Mouse (Mus musculus) heart, embryonic 13.5 days (tissue): ENCODE measurements around the gene Gm5795. TPM values are rescaled to one million over a fixed set of nuclear protein-coding genes. Genes with fewer than 3 reads are reported as not detected.
"Not testable (repeated sequence)": the region's sequence is repeated elsewhere in the genome, so short reads cannot be mapped to it uniquely, and the experiment has no call there.

Experiments
- ATAC-seq: fragments of 200-750 bp; cut with Nextera tagmentation; 2 replicates; pipeline ENCODE4 v1.8.0; 2017; ENCODE audit warnings: moderate TSS enrichment; ENCODE audit not compliant: insufficient number of reproducible peaks, low FRiP score, low TSS enrichment; ENCODE audit errors: extremely low read depth
- H3K27ac ChIP-seq: fragments of 300-500 bp; sonication (generic); replicated peaks from 2 replicates; pipeline ENCODE4 v1.5.1; 2015; ENCODE audit warnings: moderate library complexity, mild to moderate bottlenecking, inconsistent platforms
- H3K27me3 ChIP-seq: fragments of 300-500 bp; sonication (generic); replicated peaks from 2 replicates; pipeline ENCODE4 v1.6.1; 2015; ENCODE audit warnings: mild to moderate bottlenecking, inconsistent platforms
- H3K36me3 ChIP-seq: fragments of 300-500 bp; sonication (generic); 2 replicates; pipeline ENCODE4 v1.6.1; 2015; ENCODE audit warnings: mild to moderate bottlenecking, inconsistent platforms
- H3K4me1 ChIP-seq: fragments of 300-500 bp; sonication (generic); 2 replicates; pipeline ENCODE4 v1.6.1; 2015; ENCODE audit warnings: inconsistent platforms
- H3K4me2 ChIP-seq: fragments of 300-500 bp; sonication (generic); 2 replicates; pipeline ENCODE4 v1.6.1; 2015; ENCODE audit warnings: inconsistent platforms, mild to moderate bottlenecking, moderate library complexity
- H3K4me3 ChIP-seq: fragments of 300-500 bp; sonication (generic); 2 replicates; pipeline ENCODE4 v1.5.1; 2015; ENCODE audit warnings: moderate library complexity, mild to moderate bottlenecking, inconsistent platforms
- H3K9ac ChIP-seq: fragments of 300-500 bp; sonication (generic); 2 replicates; pipeline ENCODE4 v1.6.1; 2015; ENCODE audit warnings: inconsistent platforms, mild to moderate bottlenecking, moderate library complexity
- H3K9me3 ChIP-seq: fragments of 300-500 bp; sonication (generic); 2 replicates; pipeline ENCODE4 v1.6.1; 2016; ENCODE audit warnings: inconsistent platforms
- WGBS: fragments of 180-500 bp; shearing (Covaris S2); methylation state at CpG from one replicate; pipeline ENCODE4 v1.1.7; 2015; ENCODE audit warnings: mixed read lengths; 5-methylcytosine and 5-hydroxymethylcytosine counted together
- polyA plus RNA-seq: library from polyadenylated mRNA; unstranded; fragments of >200 nt; fragmentation: Nextera tagmentation; extraction: Ambion mirVana; gene quantifications from 2 replicates; pipeline ENCODE4 v1.2.1, GENCODE M21; 2015

Gm5795 gene
- polyA plus RNA-seq: not detected in 2 replicates

DNA sequence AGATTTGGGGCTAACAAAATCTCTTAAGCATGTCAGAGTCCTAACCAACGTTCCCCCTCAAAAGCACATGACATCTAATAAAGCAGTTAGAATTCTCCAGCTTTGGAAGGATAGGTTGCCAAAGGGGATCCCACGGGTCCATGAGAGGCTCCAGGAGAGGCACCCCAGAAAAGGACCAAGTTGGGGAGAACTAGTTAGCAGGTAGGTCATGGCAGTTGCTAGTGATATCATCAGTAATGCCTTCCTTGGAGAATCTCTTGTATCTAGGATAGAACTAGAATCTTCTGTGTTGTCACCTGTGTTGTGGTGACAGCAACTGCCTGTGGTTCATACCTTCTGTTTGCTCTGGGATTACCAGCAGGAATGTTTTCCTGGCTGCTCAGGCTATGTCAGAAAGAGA, at the start of gene Gm5795:
Gene Gm5795 (plus strand): TSS at position 301 of the 400 bp plus-strand sequence.
- not testable (repeated sequence) for H3K4me3 ChIP-seq, H3K4me1 ChIP-seq, H3K4me2 ChIP-seq, H3K9ac ChIP-seq, H3K9me3 ChIP-seq, H3K27ac ChIP-seq, H3K27me3 ChIP-seq, ATAC-seq, H3K36me3 ChIP-seq
- no CpG with 5 or more reads among the region's 2 CpGs for WGBS

- Histone ChIP-seq H3K4me2 (peak within 1 kb of the TSS; percentile 81), H3K9ac (peak within 1 kb of the TSS; percentile 80), H3K4me3 (peak within 1 kb of the TSS; percentile 63)
- not testable (repeated sequence) for H3K36me3 ChIP-seq, H3K27me3 ChIP-seq, H3K4me1 ChIP-seq, H3K27ac ChIP-seq, ATAC-seq, H3K9me3 ChIP-seq
- WGBS: 0% methylated on average over 23 of the region's 62 CpGs
These were observed 20.5 kb downstream of the Gm5795 start, which contains the start of gene D830030K20Rik for GRCm38 (mm10) chr14:3208272-3209152. TSS of gene D830030K20Rik (plus strand) at chr14:3208488.

DNA sequence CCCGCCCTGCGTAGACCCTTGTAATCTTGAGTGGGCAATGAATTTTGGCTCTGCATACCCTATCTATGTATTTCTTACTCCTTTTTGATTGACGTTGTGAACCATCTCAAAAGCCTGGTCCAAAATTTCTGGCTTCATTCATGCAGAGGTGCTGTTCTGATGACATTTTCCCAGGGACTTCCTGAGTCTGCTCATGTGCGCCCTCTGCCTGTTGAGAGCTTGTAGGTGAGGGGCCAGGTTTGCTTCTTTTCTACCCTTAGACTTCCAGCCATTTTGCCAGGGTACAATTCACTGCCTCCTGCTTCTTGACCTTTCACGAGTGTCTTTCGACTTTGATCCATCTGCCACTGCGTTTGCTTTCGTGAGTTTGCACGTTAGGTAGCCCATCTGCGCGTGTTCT, 21.3 kb downstream of the Gm5795 start:
- H3K4me3 ChIP-seq: peak overlapping the region; percentile 25
- H3K9ac ChIP-seq: not testable (repeated sequence)

More for the DNA sequence above, 21.3 kb downstream of the Gm5795 start:
- ATAC-seq, H3K36me3 ChIP-seq, H3K4me1 ChIP-seq, H3K27me3 ChIP-seq, H3K9me3 ChIP-seq, H3K27ac ChIP-seq: not testable (repeated sequence)
- WGBS: 6% methylated on average over 10 of the region's 11 CpGs
- H3K4me2 ChIP-seq: peak overlapping the region; percentile 44

Other genes starting within 250 kb of the Gm5795 start
- not detected in 2 replicates for gene Gm2888, start 158.3 kb upstream of the Gm5795 start, polyA plus RNA-seq
- gene Gm2897, start 139.0 kb upstream of the Gm5795 start, polyA plus RNA-seq: 3.4 TPM in 2 replicates
- gene Gm10340, start 54.3 kb upstream of the Gm5795 start, polyA plus RNA-seq: 0.13 TPM in 1 of 2 replicates, not detected in the other
- 32.7 and 39.3 TPM in 2 replicates for gene D830030K20Rik, start 20.2 kb downstream of the Gm5795 start, polyA plus RNA-seq
- gene Gm2956, start 144.4 kb downstream of the Gm5795 start, polyA plus RNA-seq: not detected in 2 replicates
- gene Gm10413, start 206.8 kb downstream of the Gm5795 start, polyA plus RNA-seq: not detected in 2 replicates
- gene Gm10409, start 224.4 kb downstream of the Gm5795 start, polyA plus RNA-seq: 7.0 and 7.8 TPM in 2 replicates
- 14.6 and 15.8 TPM in 2 replicates for gene Gm3005, start 239.8 kb downstream of the Gm5795 start, polyA plus RNA-seq